Mouse (Mus musculus) right cerebral cortex, postnatal 10 days (tissue): ENCODE results near the gene Megf6.

Source experiments
- DNase-seq, 2 experiments: peaks; one replicate each; pipeline ENCODE4 v3.0.0; 2021; ENCODE audit warnings: low spot score in 2 of 2

Gene Megf6

DNA sequence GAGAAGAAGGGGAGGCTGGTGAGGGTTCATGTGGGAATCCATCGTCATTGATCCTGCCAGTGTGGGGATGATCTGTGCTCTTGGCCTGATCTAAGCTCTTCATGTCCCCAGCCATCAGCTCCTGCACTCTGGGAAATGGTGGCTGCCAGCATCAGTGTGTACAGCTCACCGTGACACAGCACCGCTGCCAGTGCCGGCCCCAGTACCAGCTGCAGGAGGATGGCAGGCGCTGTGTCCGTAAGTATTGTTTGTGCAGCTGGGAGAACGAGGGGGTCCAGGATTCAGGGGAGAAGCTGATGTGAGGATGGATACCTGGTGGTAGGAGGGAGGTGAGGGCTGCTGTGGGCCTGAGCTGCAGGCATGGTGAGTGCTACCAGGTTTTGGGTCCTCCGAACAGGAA lies 78.8 kb downstream of the Megf6 start:
- DNase-seq, result no peak

- DNase-seq, result peak; percentile 44 to 47
Measured at GRCm38 (mm10) chr4:154252537-154253255, 82.2 kb downstream of the Megf6 start.

DNA sequence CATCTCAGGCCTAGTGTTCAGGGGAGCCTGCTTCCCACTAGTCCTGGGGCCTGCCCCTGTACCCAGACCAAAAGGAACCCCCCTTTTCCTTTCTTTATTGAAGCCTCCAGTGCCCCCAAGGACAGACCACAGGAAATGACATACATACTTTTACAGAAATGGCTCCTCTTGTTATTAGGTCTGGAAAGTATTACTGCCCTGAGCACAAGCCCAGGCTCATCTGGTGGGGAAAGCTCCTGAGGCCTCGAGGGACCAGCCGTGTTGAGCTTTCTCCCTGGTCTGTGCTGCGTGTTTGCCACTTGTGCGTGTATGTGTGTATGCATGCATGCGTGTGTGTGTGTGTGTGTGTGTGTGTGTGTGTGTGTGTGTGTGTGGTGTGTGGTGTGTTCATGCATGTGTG lies 90.2 kb downstream of the Megf6 start:
- no peak for DNase-seq

DNA sequence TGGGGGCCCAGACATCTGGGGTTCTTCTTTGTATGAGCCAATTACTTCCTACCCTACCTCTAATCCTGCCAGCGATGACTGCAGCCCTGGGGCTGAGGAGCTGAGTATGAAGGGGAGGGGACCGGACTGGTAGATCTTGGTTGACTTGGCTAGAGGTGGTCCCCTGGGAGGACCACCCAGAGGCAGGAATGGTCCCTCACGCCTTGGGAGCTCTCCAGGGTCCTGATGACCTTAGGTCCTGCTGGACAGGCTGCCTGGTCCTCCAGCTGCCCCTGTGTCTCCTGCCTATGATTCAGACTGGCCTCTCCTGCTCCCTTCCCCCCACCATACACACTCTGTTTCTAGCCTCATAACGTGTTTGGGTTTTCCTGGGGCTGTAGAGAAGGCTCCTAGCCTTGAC lies 91.5 kb downstream of the Megf6 start:
- no peak for DNase-seq

- DNase-seq, result no peak
Measured at GRCm38 (mm10) chr4:154267511-154267910, 97.0 kb downstream of the Megf6 start.

- no peak for DNase-seq
Measured at GRCm38 (mm10) chr4:154269520-154269919, 99.0 kb downstream of the Megf6 start.

DNA sequence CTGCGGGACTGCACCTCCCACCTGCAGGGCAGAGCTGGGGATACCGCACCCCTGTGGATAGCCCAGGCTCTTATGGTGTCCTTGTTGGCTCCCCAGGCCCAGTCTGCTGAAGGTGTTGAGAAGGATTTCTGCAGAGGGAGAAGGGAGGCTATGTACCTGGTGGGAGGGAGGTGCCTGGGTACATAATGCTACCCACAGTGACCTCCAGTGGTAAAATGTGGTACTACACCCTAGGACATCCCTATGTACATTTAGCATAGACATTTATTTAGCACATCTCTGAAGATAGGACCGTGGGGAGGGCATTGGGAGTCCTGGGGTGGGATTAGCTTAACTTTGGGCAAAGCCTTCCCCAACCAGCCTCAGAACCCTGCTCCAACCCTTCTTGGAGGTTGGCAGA lies 102.5 kb downstream of the Megf6 start:
- peak; percentile 58 to 70 for DNase-seq

DNA sequence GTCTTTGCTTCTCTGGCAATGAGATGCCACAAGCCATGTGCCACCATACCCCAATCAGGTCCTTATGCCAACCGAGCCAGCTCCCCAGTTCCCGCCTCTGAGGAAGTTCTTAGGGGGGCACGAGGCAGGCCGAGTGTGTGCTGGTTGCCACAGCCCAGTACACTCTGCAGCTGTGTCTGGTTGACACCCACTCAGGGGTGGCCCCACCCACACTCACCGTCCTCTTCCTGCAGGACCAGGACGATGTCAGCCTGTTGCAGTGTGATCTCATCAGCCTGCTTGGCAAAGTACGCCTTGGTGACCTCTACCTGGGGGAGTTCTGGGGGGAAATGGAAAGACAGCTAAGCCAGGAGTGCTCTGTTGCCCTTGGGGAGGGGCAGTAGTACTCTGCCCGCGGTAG lies 109.0 kb downstream of the Megf6 start:
- no peak for DNase-seq

DNA sequence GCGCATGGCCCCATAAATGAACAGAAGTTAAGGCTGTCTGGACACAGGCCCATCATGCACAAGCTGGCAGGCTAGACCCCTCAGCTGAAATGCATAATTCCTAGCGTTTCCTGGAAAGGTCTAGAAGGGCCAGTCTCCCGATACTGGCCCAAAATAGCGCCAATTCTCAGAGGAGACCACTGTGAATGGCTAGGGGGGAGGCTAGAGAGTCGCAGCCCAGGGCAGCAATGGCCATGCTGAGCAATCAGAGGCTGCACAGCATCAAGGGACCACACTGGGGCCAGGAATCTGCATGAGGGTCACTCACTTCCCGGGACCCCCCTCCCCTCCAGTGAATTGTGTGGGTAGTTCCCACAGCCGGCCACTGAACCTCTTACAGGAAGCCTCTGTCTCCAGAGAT lies 113.1 kb downstream of the Megf6 start:
- DNase-seq, result no peak

- no peak for DNase-seq
Measured at GRCm38 (mm10) chr4:154293735-154294201, 123.2 kb downstream of the Megf6 start.

GRCm38 (mm10) chr4:154294262-154294731 lies 123.8 kb downstream of the Megf6 start:
- DNase-seq, result no peak

- no peak for DNase-seq
Measured at GRCm38 (mm10) chr4:154297761-154298160, 127.2 kb downstream of the Megf6 start.

DNA sequence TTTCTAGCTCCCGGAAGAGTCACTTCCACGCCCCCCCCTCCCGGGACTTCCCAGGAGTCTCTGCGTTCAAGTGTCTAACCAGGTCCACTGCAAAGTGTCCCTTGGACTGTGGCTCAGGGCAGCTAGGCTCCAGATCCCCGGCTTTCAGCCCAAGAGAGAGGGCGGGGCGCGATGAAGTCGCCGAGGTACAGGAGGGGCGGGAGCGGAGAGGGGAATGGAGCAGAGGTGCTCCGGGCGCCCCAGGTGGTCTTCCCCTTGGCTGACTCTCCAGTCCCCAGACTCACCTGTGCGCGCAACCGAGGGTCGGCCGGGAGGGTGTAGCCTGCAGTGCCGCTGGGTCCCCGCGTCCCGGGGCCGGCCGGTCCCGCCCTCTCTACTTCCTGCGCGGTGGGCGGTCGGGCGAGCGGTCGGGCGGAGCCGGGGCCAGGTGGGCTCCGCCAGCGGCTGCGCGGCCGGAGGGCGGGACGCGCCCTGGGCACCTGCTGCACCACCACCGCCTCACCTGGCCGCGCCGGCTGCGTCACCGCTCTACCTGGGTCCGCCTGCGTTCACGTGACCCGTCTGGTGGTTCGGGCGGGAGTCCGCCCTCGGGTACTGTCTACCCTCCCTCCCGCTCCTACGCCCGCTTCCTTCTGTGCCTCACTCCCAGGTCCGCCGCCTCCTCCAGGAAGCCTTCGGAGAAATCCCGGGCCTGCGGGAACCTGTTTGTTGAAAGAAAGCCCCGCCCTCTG lies 129.2 kb downstream of the Megf6 start:
- no peak for DNase-seq

DNA sequence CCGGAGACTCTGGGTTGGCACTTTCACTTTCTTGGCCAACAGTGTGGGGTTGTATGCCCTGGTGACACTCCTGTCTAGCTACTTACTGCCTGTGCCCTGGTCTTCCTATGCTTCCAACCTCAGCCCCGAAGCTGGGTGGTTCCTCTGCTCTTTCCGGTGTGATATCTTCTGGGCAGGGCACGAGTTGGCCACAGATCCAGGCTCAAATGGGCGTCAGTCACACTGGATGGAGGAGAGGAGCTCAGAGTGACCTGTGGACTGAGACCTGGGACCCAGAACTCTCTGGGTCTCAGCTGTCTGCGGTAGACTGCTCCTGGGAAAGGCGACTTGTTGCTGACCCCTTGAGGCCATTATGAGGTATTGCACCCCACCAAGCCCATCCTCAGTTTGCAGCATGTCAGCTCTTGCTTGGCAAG lies 130.9 kb downstream of the Megf6 start, which contains the start of gene Arhgef16:
TSS of gene Arhgef16 (minus strand) at position 211 of the 416 bp plus-strand sequence.
- DNase-seq, result peak; percentile 51 to 67

- no peak for DNase-seq
Measured at GRCm38 (mm10) chr4:154309131-154309530, 138.6 kb downstream of the Megf6 start.

GRCm38 (mm10) chr4:154310576-154311262 lies 140.2 kb downstream of the Megf6 start:
- DNase-seq, result no peak

DNA sequence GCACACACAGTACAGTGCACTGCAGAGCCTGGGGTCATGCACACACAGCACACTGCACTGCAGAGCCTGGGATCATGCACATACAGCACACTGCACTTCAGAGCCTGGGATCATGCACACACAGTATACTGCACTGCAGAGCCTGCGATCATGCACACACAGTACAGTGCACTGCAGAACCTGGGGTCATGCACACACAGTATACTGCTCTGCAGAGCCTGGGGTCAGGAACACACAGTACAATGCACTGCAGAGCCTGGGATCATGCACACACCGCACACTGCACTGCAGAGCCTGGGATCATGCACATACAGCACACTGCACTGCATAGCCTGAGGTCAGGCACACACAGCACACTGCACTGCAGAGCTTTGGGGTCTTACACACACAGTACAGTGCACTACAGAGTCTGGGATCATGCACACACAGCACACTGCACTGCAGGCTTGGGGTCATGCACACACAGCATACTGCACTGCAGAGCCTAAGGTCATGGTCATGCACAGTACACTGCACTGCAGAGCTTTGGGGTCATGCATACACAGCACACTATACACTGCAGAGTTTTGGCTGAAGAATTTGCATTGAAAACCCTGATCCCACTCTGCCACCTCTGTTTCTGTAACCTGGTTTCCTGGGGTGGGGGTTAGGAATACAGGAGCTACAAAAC lies 141.7 kb downstream of the Megf6 start:
- no peak for DNase-seq

DNA sequence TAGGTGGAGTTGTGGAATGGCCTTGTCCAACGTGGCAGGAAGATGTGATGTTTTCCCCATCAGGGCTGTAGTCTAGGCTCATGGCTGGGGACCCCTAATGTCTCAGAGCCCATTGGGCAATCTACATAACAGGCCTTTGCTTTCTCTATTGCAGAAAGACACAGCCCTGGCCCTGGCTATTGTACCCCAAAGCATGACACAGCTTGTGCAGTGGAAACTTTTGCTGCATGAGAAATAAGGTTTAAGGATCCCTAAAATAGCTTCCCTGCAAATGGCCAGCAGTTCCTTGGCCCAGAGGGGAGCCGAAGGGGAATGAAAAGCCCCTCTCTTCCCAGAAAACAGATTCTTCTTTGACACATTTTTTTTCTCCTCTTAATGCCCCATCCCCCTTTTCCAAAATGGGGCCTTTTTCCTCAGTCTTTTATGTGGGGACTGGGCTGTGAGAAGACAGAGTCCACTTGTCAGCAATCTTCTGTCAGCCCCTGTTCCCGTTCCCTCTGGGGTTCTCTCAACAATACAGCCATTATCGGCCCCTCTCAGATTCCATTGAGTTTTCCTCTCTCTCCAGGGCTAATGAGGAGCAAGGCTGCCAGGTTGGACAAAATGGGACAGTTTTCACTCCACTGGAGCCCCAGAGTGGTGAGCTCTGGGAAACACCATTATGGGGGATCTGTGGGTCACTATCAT lies 142.5 kb downstream of the Megf6 start:
- peak; percentile 79 to 84 for DNase-seq

DNA sequence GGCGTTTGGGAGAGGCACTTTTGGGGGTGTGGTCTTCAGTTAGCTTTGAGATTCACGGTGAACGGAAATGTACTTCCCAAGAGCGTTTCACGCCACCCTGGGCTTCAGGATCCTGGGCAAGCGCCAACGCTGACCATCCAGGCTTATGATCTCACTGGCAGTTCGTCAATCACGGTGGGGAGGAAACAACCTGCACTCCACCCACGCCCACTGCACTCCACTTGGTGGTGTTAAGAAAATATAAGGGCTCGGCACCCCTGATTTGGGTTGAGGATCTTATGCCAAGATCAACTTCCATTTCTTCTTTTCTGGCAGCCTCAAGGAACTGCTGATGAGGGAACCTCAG lies 143.1 kb downstream of the Megf6 start:
- no peak for DNase-seq
